Mouse (Mus musculus) embryo, embryonic 11.5 days (tissue): ENCODE data around the gene Nfkbid.
A peak's percentile ranks its signal among the peaks of the same experiment; 100 is the strongest.

Source experiments
- DNase-seq: peaks from one replicate; pipeline ENCODE4 v3.0.0-alpha.2; 2012; ENCODE audit warnings: low read depth, low spot score

Gene Nfkbid

GRCm38 (mm10) chr7:30421175-30421889, at the start of gene Nfkbid:
TSS of gene Nfkbid (plus strand) at chr7:30421732.
- DNase-seq: no peak

DNA sequence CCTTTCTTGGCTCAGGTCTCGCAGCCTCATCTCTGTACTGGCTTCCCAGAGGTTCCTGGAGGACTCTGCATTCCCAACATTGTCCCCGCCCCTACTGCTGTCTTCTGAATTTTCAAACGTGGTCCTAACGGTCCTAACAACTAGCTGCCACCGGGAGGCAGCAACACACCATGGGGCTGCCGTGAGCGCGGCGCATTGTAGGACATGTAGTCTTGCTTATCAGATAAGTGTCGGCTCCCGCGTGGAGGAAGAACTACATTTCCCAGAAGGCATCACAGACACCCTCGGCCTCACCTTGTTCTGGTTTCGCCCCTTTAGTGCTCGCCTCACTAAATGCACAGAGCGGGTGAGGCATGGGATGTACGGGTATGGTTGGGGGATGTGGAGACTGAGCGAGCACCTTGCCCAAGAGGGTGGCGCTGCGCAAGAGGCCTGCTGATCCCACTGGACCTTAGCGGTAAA, 48.0 kb upstream of the Nfkbid start:
- peak; percentile 91 for DNase-seq

DNA sequence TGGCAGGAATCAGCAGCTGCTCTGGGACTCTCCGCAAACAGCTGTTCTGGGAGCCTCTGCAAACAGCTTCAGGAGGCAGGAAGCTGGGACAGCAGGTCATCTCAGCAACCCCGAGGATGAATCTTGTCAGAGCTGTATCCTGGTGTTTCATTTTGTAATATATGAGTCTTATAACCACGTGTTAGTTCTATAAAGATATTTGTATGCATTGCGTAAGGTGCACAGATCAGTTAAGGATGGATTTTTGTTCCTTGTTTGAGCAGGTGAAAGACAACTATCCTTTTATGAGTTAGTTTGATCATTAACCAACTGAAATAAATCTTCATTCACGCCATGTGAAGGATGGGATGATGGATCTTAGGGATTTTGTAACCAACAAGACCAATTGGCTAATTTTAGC, 41.5 kb upstream of the Nfkbid start:
- DNase-seq: no peak

- DNase-seq: no peak
Measured at GRCm38 (mm10) chr7:30384106-30384505, 37.4 kb upstream of the Nfkbid start.

DNA sequence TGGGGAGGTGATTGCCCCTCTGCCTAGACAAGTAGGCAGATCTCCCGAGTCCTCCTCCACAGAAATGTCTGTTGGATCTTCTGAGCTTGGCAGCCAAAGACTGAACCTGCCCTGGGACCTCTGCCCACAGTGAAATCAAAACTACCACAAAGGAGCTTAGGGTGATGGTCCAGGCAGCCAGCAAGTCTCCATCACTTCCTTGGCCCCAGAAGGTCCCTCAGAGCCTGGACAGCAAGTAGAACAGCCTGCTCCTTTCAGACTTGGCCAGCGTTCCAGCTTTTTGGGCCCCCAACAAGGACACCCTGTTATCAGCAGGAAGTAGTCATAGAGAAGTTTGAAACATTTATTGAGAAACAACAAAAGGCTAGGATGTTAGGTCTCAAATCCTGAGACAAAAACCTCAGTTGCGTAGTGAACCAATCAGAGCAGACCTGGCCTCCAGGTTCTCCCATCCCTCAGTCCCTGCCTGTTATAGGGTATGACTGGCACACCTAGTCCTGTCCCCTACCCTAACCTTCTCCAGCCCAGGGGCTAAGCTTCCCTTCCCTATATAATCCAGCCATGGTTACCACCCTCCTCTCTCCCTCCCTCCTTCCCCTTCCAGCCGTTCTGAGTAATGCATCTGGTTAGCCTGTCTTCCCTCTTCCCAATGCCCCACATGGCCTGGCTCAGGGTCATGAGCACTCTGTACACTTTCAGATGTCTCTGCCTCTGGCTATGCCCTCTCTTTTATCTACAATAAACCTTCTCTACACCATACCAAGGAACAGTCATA, 28.6 kb upstream of the Nfkbid start:
- DNase-seq: no peak

DNA sequence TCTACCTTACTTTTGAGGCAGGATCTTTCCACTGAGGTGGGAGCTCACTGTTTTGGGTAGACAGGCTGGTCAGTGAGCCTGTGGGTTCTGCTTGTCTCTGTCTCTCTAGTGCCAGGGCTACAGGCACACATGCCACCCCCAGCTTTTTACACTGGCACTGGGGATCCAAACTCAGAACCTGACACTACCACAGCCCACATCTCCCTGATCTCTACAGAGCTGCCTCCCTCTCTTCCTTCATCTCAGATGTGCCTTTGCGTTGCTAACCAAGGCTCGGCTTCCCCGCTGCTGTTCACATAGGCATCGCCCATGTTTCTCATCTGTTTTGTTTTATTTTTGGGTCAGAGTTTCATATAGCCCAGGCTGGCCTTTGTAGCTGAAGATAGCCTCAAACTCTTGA, 27.9 kb upstream of the Nfkbid start:
- DNase-seq: no peak

- DNase-seq: no peak
Measured at GRCm38 (mm10) chr7:30394379-30394778, 27.2 kb upstream of the Nfkbid start.

DNA sequence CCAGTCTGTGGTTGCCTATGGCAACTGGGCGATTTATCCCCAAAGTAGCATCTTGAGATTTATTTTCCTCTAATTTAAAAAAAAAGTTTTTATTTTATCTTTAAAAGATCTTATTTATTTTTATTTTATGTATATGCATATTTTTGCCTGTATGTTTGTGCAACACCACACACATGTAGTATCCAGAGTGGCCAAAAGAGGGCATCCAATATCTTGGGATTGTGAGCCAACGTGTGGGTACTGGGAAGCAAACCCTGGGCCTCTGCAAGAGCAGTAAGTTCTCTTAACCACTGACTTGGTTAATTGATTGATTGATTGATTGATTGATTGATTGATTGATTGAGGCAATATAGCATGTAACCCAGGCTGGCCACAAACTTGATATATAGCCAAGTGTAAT, 26.7 kb upstream of the Nfkbid start:
- no peak for DNase-seq

DNA sequence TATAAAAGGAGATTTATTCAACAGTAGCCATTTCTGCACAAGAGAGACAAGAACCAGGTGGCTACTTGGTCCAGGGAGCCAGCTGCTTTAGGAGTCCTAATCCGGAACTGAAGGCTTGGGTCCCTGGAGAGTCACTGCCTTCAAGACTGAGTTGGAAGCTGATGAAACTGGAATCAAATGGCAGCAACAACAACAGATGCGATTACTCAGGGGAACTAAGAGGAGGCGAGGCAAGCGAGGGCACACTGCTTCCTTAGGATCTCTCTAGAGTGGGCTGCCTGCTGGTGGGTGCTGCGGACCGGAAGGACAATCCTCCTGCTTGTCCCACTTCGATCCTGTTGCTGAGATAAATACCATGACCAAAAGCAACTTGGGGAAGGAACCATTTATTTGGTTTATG, 21.9 kb upstream of the Nfkbid start:
- DNase-seq: no peak

- no peak for DNase-seq
Measured at GRCm38 (mm10) chr7:30402343-30402742, 19.2 kb upstream of the Nfkbid start.

DNA sequence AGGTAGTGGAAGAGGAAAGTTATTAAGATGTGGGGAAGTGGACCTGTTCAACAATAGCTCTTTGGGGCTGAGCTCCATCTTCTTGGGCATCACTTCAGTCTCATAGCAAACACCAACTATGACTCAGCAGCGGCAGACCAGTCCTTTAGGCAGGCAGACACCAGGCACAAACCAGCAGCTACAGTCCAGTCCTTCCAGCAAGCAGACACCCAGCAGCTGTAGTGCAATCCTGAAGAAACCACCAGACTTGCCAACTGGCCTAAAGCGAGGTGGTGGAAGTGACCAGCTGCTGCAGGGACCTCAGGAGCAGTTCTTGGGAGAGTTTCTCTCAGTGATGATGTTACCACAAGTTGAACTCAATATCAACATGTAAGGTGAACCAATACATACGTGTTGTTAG, 12.9 kb upstream of the Nfkbid start:
- DNase-seq: no peak

DNA sequence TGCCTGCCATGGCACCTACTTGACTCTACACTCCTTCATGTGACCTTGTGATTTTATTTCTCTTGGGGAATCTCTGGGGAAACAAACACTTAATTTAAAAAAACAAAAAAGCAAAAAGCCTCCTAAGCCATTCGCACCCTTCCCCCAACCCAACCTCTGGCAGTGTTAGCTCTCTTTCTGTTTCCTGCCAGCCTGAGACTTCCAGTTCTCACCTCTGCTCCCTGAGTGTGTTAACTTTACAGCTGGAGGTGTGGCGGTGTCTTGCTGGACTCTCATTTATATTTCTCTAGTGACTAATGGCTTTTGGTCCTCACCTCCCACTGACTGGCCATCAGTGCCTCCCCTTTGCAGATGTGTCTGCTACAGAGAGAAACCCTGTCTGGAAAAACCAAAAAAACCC, 11.7 kb upstream of the Nfkbid start:
- no peak for DNase-seq

- DNase-seq: no peak
Measured at GRCm38 (mm10) chr7:30411023-30411422, 10.5 kb upstream of the Nfkbid start.

DNA sequence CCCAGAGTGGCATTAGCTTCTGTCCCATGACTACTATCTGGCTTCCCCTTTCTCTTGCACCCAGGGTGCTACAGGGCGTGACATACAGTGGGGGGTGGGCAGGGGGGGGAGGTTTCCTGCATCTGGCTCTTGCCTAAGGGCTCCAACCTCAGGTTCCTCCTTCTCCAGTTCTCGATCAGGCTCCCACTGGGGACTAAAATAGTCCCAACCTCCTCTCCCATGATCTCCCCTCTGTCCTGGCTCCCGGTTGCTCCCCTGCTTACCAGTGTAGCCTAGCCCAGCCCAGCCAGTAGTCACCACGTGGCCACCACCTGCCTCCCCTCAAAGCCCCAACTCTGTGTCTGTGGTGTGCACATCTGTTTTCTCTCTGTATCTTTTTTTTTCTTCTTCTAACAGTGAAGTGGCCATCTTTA, 8.8 kb upstream of the Nfkbid start:
- DNase-seq: no peak

- DNase-seq: no peak
Measured at GRCm38 (mm10) chr7:30413596-30413995, 7.9 kb upstream of the Nfkbid start, which contains the start of gene Tyrobp. TSS of gene Tyrobp (plus strand) at chr7:30413760.

- no peak for DNase-seq
Measured at GRCm38 (mm10) chr7:30417856-30418255, 3.7 kb upstream of the Nfkbid start.

- DNase-seq: no peak
Measured at GRCm38 (mm10) chr7:30419561-30420499, 1.7 kb upstream of the Nfkbid start, which contains the start of gene Hcst. TSS of gene Hcst (minus strand) at chr7:30419854.

GRCm38 (mm10) chr7:30420673-30421072, 859 bp upstream of the Nfkbid start:
- DNase-seq: no peak

GRCm38 (mm10) chr7:30421890-30422435, 431 bp downstream of the Nfkbid start:
- DNase-seq: peak; percentile 80

DNA sequence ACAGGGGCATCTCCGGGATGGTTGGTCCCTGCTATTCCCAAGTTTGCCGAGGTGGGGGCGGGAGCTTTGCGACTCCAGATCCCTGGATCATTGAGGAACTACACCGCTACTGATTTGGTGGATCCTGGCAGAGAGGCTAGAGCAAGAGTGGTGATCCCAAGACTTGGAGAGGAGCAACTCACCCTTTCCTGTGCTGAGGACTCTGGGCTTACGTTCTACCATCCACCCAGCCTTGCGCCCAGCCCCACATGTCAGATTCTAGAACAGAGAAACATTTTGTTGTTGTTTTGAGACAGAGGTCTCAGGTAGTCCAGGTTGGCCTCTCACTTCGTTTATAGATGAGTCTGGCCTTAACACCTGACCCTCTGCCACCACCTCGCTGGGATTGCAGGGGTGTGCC, 1.0 kb downstream of the Nfkbid start:
- DNase-seq: no peak

DNA sequence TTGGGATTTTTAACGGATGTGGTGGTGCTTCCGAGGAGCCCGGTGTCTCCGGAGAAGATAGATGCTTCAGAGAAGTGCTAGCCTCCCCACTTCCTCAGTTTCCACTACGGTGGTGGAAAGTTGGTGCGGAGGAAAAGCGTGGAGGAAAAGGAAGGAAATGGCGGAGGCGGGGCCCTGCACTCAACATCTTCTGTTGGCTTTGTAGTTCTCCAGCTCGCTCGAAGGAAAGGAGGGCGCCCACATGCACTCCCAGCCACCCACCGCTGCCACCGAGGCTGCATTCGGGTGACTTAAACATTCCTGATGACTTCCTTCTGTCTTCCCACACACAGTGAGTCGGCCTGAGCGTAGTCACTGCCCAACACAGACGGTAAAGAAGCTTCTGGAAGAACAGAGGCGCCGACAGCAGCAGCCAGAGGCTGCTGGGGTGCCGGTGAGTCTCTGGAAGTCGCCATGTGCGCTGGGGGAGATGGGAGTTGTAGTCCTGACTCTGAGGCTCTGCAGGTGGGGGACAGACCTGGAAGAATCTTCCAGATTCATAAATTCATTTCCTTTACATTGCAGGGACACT, 1.6 kb downstream of the Nfkbid start:
- DNase-seq: no peak
